Comparison of ENCODE assay signal across 9 mouse cellular contexts in genomic region chr8:126928755-126929505, GRCm38 (mm10). TPM values are rescaled to one million over a fixed set of nuclear protein-coding genes. Genes with fewer than 3 reads are reported as not detected.
DNase-seq lines count a peak whose midpoint lies in the region; ATAC-seq lines count a peak whose summit lies in the region.
"Had no signal": no experiment of that assay in that cellular context is flagged by ENCODE, and none has a peak within 500 bp of the region (broad histone marks: within the 10 kb centered on the region; RNA-seq: fewer than 3 reads in every experiment).

No protein-coding gene starts in this region.

- ATAC-seq in hindbrain, embryonic 13.5 days (ENCODE audit: low FRiP score) = 0 out of 2 replicates have a peak, but pooled peaks have one; percentile 32
- ATAC-seq in forebrain, embryonic 15.5 days (replicated peaks) = peak; percentile 39

- H3K4me3 ChIP-seq in hindbrain, embryonic 13.5 days = no peak overlapping the region
- H3K4me3 ChIP-seq in hindbrain, embryonic 10.5 days = no peak overlapping the region
- H3K4me3 ChIP-seq in forebrain, embryonic 15.5 days = no peak overlapping the region
- H3K4me3 ChIP-seq: neural tube, embryonic 13.5 days had no signal

- H3K27me3 ChIP-seq in hindbrain, embryonic 13.5 days = no peaks in the 10 kb centered on the region
- H3K27me3 ChIP-seq in hindbrain, embryonic 10.5 days (ENCODE audit: insufficient read depth, poor library complexity, severe bottlenecking) = no peaks in the 10 kb centered on the region
- no peaks in the 10 kb centered on the region for H3K27me3 ChIP-seq in forebrain, embryonic 15.5 days
- H3K27me3 ChIP-seq: neural tube, embryonic 13.5 days had no signal

- DNase-seq in adrenal gland, postnatal 10 days = peak; percentile 62
- no peak for DNase-seq in adrenal gland, adult (ENCODE audit: inconsistent age in 2 of 2, low spot score in 1 of 2)
- no peak for DNase-seq in hindbrain, embryonic 10.5 days (ENCODE audit: low spot score)
- peak; percentile 64 for DNase-seq in 3T3-L1 (ENCODE audit: low read depth, low spot score)
- no peak for DNase-seq in thymus, postnatal 14 days
- DNase-seq in ovary, postnatal 10 days (ENCODE audit: low spot score) = no peak

- H3K36me3 ChIP-seq in hindbrain, embryonic 13.5 days = peaks cover 40% of the 10 kb centered on the region
- H3K36me3 ChIP-seq in hindbrain, embryonic 10.5 days = peaks cover 65% of the 10 kb centered on the region
- H3K36me3 ChIP-seq in forebrain, embryonic 15.5 days = peaks cover 26% of the 10 kb centered on the region

- WGBS in hindbrain, embryonic 13.5 days = 91% methylated on average over 10 of the region's 10 CpGs
- 91% methylated on average over 10 of the region's 10 CpGs for WGBS in hindbrain, embryonic 10.5 days
- 87% methylated on average over 10 of the region's 10 CpGs for WGBS in forebrain, embryonic 15.5 days

- H3K9me3 ChIP-seq in hindbrain, embryonic 13.5 days = no peaks in the 10 kb centered on the region
- no peaks in the 10 kb centered on the region for H3K9me3 ChIP-seq in hindbrain, embryonic 10.5 days
- no peaks in the 10 kb centered on the region for H3K9me3 ChIP-seq in forebrain, embryonic 15.5 days
- H3K9me3 ChIP-seq: neural tube, embryonic 13.5 days had no signal

- no peaks in the 10 kb centered on the region for H3K4me1 ChIP-seq in hindbrain, embryonic 13.5 days (replicated peaks)
- no peaks in the 10 kb centered on the region for H3K4me1 ChIP-seq in hindbrain, embryonic 10.5 days (replicated peaks)
- H3K4me1 ChIP-seq in forebrain, embryonic 15.5 days = no peaks in the 10 kb centered on the region
- H3K4me1 ChIP-seq: neural tube, embryonic 13.5 days had no signal

- no peak overlapping the region for H3K9ac ChIP-seq in hindbrain, embryonic 13.5 days
- no peak overlapping the region for H3K9ac ChIP-seq in forebrain, embryonic 15.5 days (replicated peaks)
- H3K9ac ChIP-seq: neural tube, embryonic 13.5 days had no signal

- no peak overlapping the region for H3K27ac ChIP-seq in hindbrain, embryonic 13.5 days
- H3K27ac ChIP-seq in hindbrain, embryonic 10.5 days = no peak overlapping the region
- H3K27ac ChIP-seq in forebrain, embryonic 15.5 days (replicated peaks) = no peak overlapping the region
- H3K27ac ChIP-seq: neural tube, embryonic 13.5 days had no signal

- no peak overlapping the region for H3K4me2 ChIP-seq in hindbrain, embryonic 13.5 days
- no peak overlapping the region for H3K4me2 ChIP-seq in forebrain, embryonic 15.5 days (replicated peaks)
- H3K4me2 ChIP-seq: neural tube, embryonic 13.5 days had no signal

RNA-seq across cellular contexts. Expression of gene Tomm20, which starts 16.7 kb away (rescaled TPM):
- total RNA-seq in adrenal gland, postnatal 10 days (2021) = 100 to 1,000 TPM; 157 to 187 TPM
- polyA plus RNA-seq in hindbrain, embryonic 13.5 days (2015; fragmentation: Nextera tagmentation; extraction: Ambion mirVana) = 209 and 210 TPM in 2 replicates
- 250 and 288 TPM in 2 replicates for polyA plus RNA-seq in hindbrain, embryonic 10.5 days (2016; fragmentation: Nextera tagmentation; extraction: Ambion mirVana)
- 195 and 209 TPM in 2 replicates for polyA plus RNA-seq in forebrain, embryonic 15.5 days (2015; fragmentation: Nextera tagmentation; extraction: Ambion mirVana)

RNA-seq across cellular contexts. Expression of gene Rbm34, which starts 41.9 kb away (rescaled TPM):
- total RNA-seq in adrenal gland, postnatal 10 days (2021) = 10 to 100 TPM; 14.2 to 15.3 TPM
- 24.8 and 24.9 TPM in 2 replicates for polyA plus RNA-seq in hindbrain, embryonic 13.5 days (2015; fragmentation: Nextera tagmentation; extraction: Ambion mirVana)
- polyA plus RNA-seq in hindbrain, embryonic 10.5 days (2016; fragmentation: Nextera tagmentation; extraction: Ambion mirVana) = 22.2 and 22.6 TPM in 2 replicates
- polyA plus RNA-seq in forebrain, embryonic 15.5 days (2015; fragmentation: Nextera tagmentation; extraction: Ambion mirVana) = 26.4 and 28.2 TPM in 2 replicates

Comparison
In these comparisons a context has a peak if more than half of its experiments do, and no peak if none do; other contexts are left out.
1. DNase-seq: peak in adrenal gland, postnatal 10 days (single experiment) and 3T3-L1 (single experiment); none in adrenal gland, adult (0 of 2), hindbrain, embryonic 10.5 days (single experiment), thymus, postnatal 14 days (single experiment) and ovary, postnatal 10 days (single experiment).